Mouse (Mus musculus) c-Kit-positive CD71-positive TER-119-negative erythroid progenitor cells, embryonic 14.5 days (primary cell): Measurements from ENCODE around the gene Map3k12.

ENCODE experiments used
- DNase-seq: peaks from one replicate; pipeline ENCODE4 v3.0.0-alpha.2; 2013; ENCODE audit warnings: low read depth

The Map3k12 gene

GRCm38 (mm10) chr15:102459381-102459780 is 57.5 kb downstream of the Map3k12 start:
- DNase-seq, result no peak

- peak; percentile 100 for DNase-seq
Measured at GRCm38 (mm10) chr15:102458904-102459317, 58.0 kb downstream of the Map3k12 start, which contains the start of gene Prr13. Prr13 (plus strand) TSS chr15:102459028.

GRCm38 (mm10) chr15:102458050-102458736 is 58.7 kb downstream of the Map3k12 start:
- DNase-seq, result peak; percentile 51

- peak; percentile 34 for DNase-seq
Measured at GRCm38 (mm10) chr15:102455993-102456392, 60.9 kb downstream of the Map3k12 start.

GRCm38 (mm10) chr15:102451666-102452430 is 65.0 kb downstream of the Map3k12 start:
- DNase-seq, result no peak

GRCm38 (mm10) chr15:102450928-102451327 is 65.9 kb downstream of the Map3k12 start:
- no peak for DNase-seq

GRCm38 (mm10) chr15:102449366-102449765 is 67.5 kb downstream of the Map3k12 start:
- no peak for DNase-seq
